Mouse (Mus musculus): ENCODE data around the gene Ctnnbip1.

DNA sequence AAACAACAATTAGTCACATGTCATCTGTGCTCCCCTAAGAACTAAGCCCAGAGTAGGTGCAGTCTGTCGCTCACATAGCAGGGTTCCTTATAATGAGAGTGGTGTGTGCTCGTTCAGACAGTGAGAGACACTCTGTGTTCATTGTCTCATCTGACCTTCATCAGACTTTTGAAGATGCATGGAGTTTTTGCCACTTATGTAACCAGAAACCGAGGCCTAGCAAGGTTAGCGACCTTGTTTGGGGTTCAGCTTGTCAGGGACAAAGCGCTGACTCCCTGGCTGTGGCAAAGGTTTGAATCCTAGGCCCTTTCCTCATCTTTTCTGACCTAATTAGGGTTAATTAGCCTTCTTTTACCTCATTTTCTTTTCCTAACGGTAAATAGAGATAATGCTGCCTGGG lies 5.9 kb downstream of the Ctnnbip1 start:
- TF ChIP-seq CTCF (IDR thresholded peaks at IDR 0.05): no peak
- TF ChIP-seq EP300 (IDR thresholded peaks at IDR 0.05): no peak
